Mouse (Mus musculus): Measurements from ENCODE around the gene Ercc6.
A peak's percentile ranks its signal among the peaks of the same experiment; 100 is the strongest.

Gene Ercc6

DNA sequence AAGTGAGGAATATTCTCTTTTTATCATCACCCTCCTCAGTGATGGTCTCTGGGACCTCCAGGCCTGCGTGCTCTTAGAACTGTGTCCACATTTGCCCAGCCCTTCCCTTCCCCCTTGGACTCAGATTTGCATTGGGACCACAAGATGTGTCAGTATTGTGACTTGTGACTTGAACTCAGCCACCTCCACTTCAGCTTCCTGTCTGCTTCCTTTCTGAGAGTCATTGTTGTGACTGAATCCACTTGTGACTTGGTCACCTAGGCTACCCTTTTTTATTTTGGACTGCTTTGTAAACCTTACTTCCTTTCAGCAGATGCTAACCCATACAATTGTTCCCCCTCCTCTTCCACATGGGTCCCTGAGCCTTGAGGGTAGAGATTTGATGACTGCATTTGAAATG, 2.8 kb downstream of the Ercc6 start:
- DNase-seq (ENCODE audit: inconsistent age in 2 of 2, low spot score in 1 of 2): no peak

DNA sequence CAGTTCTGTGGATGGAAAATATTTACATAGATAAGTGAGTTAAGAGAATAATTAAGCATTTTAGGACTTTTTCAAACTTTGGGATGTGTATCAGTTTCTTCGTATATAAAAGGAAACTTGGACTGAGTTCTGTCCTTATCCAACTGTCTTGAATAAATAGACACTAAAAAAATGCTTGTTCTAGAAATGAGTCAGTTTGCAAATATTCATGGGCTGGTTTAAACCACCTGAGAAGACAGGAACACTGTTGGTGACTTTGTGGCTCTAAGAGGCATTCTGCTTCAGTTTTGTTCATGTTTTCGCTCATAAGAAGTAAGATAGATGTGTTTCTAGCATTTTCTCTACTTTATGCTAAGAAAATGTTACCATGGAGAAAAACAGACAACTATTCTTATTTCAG, 5.2 kb downstream of the Ercc6 start:
- DNase-seq (ENCODE audit: inconsistent age in 2 of 2, low spot score in 1 of 2): no peak

DNA sequence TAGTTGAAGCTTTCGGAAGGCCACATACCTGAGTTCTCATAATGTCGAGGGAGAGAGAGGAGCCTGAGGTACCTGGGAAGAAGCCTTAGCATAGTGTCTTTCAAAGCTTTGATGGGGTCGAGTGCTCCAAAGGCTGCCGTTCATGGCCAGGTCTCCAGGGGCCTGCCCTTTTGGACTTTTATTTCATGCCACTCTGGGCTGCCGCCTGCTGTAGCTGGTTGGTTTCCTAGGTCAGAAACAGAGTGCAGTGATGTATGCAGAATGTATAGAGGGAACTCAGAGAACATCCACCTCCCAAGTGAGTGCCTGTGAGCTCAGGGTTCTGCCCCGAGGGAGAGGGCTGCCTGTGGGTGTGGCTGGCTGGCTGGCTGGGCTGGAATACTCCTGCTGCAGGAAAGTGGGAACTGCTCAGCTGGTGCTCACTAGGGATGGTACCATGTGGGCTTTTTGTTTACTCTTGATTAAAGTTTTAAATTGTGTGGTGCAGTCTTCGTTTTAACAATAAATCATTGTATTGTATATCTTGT, 7.1 kb downstream of the Ercc6 start:
- DNase-seq (ENCODE audit: inconsistent age in 2 of 2, low spot score in 1 of 2): no peak

DNA sequence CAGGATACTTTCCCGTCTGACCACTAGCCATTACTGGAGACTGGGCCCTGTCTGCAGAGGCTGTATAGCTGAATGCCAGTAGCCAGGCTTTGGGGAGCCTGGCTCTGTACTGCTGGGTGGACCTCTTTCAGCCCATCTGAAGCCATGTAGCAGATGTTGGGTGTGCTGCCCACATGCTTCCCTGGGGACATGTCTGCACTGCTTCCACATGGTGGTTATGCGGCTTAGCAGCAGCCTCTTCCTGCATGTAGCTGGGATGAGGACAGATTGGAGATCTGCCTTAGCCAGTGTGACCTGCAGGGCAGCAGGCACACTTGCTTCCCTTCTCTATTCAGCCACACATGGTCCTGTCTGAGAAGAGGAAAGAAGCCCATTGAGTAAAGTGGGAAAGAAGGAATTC, 9.0 kb downstream of the Ercc6 start:
- no peak for DNase-seq (ENCODE audit: inconsistent age in 2 of 2, low spot score in 1 of 2)

DNA sequence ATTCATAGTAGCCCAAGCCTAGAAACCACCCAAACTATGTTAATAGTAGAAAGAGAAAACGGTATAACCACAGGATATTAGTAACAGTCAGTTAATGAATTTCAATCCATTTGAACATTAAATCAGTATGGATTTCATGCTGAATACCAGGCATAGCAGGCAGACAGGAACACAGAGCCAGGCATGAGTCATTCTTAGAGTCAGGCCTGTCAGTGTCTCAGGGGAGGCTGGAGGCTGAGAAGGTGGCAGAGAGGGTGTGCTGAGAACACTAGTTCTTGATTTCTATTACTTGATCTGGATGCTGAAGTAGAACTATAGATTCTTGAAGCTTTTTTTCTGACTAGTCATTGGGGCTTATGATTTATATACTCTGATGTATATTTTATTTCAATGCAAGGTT, 10.8 kb downstream of the Ercc6 start:
- DNase-seq (ENCODE audit: inconsistent age in 2 of 2, low spot score in 1 of 2): no peak

DNA sequence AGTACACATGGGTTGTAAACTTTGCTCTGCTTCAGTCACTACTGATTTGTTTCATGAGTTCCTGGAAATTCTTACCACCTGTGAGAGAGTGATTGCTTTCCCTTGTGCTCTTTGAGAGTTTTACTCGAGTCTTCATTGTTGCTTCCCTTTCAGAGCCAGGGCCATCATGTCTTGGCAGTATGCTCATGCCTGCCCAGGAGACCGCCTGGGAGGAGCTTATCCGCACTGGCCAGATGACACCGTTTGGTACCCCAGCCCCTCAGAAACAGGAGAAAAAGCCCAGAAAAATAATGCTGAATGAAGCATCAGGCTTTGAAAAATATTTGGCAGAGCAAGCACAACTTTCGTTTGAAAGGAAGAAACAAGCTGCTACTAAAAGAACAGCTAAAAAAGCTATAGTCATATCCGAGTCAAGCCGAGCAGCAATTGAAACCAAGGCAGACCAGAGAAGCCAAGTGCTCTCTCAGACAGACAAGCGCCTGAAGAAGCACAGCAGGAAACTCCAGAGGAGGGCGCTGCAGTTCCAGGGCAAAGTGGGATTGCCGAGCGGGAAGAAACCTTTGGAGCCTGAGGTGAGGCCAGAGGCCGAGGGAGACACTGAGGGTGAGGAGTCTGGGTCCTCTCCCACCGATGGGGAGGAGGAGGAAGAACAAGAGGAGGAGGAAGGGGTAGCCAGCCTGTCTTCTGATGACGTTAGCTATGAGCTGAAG, 12.8 kb downstream of the Ercc6 start:
- no peak for DNase-seq (ENCODE audit: inconsistent age in 2 of 2, low spot score in 1 of 2)

DNA sequence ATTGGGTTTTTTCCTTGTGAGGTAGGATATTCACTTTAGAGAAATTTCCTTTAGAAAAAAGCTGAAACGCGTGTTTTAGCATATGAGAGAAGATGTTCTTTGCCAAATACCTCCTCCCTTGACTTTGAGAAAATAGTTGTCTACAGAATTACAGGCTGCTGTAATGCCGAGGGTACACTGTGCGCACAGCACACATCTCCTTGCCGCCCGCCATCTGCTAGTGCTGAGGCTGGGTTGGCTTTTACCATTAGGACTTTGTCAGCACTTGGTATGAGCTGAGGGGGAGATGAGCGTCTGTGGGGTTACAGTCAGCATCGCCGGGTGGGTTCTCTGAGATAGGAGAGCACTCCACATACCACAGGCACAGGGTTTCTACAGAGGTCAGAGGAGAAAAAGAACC, 13.9 kb downstream of the Ercc6 start:
- no peak for DNase-seq (ENCODE audit: inconsistent age in 2 of 2, low spot score in 1 of 2)

DNA sequence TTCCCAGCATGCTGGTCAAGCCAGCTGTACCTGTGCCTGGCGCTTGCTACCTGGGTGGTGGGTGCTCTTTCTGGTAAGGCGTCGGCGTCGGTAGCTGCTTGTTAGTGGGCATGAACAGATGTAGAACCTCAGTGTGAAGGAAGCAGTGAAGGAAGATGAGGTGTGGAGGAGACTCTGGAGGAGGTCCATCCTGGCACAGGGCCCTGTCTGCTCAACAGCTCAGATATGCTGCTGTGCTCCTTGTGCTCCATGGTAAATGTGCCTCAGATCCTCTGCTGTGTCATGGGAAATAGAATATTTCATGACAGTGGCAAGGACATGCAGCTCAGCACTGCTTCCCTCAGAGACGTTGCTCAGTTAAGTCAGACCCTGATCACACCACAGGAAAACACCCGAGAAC, 15.7 kb downstream of the Ercc6 start:
- DNase-seq (ENCODE audit: inconsistent age in 2 of 2, low spot score in 1 of 2): no peak

DNA sequence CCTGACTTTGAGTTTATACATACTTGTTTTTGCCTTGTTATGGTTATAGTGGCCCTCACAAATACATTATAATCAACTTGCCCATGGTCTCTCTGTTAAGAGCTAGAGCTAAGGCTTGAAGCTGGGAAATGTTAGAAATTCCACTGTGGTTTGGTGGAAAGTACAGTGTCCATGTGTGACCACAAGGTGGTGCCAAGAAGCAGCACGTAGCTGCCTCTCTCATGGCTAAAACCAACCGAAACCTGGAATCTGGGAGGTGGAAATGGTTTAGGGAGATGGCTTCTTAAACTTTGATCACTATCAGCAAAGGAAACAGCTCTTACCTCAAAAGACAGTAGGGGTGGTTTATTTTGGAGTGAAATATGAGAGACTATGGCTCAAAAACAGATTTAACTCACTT, 17.6 kb downstream of the Ercc6 start:
- peak in 1 of 2 experiments; percentile 74 for DNase-seq (ENCODE audit: inconsistent age in 2 of 2, low spot score in 1 of 2)

DNA sequence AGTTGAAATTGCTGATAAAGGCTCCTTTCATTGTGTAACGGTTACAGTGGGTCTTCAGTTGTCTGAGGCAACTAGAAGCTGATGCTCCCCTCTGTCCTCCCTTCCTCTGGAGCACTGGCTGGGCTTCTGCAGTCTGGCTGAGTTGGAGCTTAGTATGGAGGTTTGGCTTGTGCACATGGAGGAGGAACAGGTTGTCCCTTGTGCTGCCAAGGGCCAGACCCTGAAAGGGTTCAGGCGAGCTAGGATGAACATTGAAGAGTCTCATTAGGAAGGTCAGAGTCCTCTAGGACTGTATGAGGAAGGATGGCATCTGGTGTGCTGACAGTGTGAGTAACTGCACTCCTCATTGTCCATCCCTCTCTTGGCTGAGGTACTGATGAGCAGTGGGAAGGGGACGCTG, 18.1 kb downstream of the Ercc6 start:
- DNase-seq (ENCODE audit: inconsistent age in 2 of 2, low spot score in 1 of 2): no peak

DNA sequence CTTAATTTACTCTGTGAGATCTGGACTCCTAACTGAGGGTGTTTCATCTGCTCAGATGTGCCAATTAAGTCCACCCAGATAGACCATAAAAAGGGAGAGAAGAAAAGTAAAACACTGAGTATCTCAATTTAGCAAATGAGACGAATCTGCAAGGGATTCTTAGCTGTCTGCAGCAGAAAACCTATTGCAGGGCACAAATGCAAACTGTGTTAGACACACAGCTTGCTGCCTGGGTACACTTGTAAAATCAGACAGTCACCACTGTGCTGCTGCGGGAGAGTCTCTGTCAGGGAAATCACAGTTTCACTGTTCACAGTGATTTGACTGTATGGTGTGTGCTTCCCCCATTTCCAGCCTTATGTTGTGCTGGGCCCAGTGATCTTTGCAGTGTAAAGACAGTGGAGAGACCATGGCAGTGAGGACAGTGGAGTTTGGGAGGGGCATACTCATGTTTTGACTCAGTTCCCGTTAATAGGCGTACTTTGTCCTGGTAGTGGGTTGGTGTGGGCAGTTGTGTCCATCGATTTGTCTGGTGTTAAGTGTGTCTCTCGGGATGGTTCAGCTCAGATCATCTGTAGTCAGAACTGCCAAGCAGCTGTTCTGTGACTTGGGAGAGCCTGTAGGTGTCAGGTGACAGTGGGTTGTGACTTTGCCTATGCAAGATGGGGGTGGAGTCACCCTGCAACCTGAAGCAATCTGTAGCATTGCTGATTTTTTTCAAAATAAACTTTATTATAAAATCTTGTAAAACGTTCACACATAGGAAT, 19.2 kb downstream of the Ercc6 start:
- no peak for DNase-seq (ENCODE audit: inconsistent age in 2 of 2, low spot score in 1 of 2)

DNA sequence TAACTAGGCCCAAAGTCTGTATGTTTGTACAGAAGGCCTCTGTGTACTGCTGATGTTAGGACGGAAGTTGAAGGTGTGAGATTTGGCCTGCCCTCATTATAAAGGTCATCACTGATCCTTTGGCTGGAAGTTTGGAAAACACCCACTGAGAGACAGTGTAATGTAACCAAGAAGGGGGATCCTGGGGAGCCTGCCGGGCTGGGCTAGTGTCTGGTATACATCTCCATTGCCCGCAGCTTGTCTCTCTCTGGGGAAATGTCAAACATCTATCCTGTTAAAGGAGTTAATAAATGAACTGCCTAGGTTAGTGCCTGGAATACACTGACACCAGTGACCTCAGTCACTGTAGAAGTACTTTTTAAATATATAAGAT, 19.8 kb downstream of the Ercc6 start:
- no peak for DNase-seq (ENCODE audit: inconsistent age in 2 of 2, low spot score in 1 of 2)

DNA sequence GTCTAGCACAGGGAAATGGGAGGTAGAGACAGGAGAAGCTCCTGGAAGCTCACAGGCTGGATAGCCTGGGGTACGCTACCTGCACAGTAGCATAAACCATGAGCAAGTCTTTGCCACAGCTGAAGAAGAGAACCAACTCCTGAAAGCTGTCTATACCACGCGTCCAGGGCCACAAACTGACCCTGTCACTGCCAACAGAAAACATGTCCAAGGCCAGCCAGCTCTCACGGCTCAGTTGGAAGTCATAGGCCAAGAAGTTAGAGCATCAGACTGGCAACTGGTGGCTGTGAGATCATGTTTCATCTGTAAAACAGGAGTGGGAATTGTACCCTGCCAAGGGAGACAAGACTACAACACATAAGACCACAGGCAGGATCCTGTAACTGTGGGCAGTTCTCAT, 20.3 kb downstream of the Ercc6 start:
- peak in 1 of 2 experiments; percentile 53 for DNase-seq (ENCODE audit: inconsistent age in 2 of 2, low spot score in 1 of 2)

DNA sequence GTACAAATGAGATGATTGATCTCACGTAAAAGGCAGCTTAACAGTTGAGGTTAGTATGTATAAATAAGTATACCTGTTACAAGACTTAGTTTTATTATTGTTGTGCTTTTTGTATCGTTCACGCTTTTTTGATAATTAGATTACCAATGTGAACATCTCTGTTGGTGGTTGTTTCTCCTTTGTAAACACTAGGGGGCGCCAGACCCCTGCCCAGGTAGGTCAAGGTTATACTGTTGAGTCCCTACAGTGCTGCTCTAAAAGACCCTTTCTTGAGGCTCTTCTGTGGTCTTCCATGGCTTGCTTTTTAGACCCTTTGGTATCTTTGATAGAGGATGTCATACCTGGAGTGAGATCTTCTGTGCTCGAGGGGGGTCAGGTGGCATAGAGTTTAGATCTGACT, 20.8 kb downstream of the Ercc6 start:
- DNase-seq (ENCODE audit: inconsistent age in 2 of 2, low spot score in 1 of 2): no peak

DNA sequence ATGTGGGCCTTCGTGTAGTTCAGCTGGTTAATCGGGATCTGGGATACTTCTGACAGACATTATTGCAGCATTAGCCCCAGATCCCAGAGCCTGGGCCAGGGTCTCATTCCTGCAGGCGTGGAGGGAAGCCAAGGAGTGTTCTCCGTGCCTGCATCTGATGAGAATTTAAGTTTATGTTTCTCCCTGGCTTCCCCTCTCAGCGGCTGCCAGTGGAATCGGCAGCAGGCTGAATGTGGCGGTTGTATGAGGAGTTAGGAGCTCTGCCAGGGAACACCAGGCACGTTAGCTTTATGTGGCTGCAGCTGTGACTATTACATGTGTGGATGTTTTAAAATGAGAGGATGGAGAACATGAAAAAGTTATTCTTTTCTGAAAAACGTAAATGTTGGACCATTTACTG, 23.4 kb downstream of the Ercc6 start:
- no peak for DNase-seq (ENCODE audit: inconsistent age in 2 of 2, low spot score in 1 of 2)

DNA sequence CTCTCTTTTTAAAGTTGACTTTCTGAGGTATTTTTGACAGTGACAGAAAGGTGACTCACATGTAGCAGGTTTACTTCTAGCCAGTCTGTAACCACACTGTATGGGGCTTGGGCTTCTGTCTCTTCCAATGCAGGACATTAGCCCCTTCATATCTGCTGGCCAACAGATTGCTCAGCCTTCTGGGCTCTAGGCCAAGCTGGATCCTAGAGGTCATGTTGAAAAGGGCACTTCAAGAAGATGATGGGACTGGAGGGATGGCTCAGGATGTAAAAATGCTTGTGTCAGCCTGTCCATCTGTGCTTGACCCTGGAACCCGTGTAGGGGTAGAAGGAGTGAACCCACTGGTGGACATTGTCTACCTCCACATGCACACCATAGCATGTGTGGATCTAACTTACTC, 24.8 kb downstream of the Ercc6 start:
- DNase-seq (ENCODE audit: inconsistent age in 2 of 2, low spot score in 1 of 2): peak in 1 of 2 experiments; percentile 51

DNA sequence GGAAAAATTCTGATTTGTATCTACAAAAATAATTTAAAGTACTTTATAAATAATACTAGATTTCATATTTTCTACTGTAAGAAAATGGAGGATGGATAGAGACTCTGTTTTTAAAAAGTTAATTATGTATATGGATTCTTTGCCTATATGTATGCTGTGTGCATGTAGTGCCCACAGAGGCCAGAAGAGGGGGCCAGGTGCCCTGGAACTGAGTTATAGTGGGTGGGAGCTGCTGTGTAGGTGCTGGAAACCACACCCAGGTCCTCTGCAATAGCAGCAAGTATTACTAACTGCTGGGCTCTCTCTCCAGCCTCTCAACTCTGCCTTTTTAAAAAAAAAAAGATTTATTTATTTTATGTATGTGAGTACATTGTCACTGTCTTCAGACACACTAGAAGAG, 29.8 kb downstream of the Ercc6 start:
- DNase-seq (ENCODE audit: inconsistent age in 2 of 2, low spot score in 1 of 2): no peak

DNA sequence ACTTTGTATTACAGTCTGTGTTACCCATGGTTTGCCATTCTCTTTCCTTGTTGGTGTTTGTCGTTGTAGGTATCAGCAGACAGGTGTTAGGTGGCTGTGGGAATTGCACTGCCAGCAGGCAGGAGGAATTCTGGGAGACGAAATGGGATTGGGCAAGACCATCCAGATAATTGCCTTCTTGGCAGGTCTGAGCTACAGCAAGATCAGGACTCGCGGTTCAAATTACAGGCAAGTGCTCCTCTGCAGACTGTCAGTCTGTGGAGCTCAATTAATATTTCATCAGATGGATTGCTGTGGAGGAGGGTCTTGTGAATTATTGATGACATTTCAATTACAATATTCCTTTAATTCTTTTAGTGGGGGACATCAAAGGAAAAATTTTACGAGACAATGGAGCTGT, 33.4 kb downstream of the Ercc6 start:
- DNase-seq (ENCODE audit: inconsistent age in 2 of 2, low spot score in 1 of 2): no peak

DNA sequence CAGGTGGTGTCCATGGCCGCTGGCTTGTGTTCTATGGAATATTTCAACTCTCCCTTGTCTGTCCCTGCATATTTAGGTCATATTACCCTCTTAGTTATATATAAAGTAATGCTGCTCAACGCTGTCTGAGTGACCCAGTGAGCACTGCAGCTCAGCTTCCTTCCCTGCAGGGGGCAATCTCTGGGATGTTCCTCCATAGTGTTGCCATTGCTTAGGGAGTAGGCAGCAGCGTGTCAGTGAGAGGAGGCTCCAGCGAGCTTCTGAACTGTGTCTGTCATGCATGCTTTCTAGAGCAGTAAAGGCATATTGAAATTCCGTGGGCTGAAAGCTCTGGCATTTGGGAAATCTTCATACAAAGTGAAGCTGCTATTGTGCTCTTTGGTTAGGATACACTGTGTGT, 38.5 kb downstream of the Ercc6 start:
- DNase-seq (ENCODE audit: inconsistent age in 2 of 2, low spot score in 1 of 2): no peak

DNA sequence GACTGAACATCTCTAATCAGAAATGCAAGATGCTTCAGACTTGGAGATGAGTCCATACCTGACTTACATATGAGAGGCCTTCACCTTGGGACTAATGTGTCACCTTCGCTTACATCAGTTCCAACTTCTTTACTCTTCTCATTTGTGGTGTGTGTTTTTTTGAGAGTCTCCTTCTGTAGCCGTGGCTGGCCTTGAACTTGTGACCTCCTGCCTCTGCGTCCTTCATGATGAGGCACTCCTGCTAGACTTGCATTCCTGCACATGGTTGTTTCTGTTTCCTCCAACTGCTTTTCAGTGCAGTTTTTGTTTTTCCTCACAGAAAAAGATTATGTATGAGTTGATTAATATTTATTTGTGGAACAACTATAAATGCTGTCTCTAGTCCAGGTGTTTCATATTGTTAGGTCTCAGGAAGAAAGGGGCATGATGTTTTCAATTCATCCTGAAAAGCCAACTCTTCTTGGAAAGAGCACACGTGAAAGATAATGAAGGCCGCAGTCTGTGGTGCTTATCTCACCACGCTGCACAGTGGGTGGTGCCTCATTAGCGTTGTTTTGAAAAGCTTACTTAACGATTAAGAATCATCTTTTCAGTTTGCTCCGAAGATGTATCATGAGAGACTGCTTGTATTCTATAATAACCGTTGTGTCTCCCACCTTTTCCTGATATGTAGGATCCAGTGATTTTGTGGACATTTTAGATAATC, 40.0 kb downstream of the Ercc6 start:
- peak in 1 of 2 experiments; percentile 47 for DNase-seq (ENCODE audit: inconsistent age in 2 of 2, low spot score in 1 of 2)

DNA sequence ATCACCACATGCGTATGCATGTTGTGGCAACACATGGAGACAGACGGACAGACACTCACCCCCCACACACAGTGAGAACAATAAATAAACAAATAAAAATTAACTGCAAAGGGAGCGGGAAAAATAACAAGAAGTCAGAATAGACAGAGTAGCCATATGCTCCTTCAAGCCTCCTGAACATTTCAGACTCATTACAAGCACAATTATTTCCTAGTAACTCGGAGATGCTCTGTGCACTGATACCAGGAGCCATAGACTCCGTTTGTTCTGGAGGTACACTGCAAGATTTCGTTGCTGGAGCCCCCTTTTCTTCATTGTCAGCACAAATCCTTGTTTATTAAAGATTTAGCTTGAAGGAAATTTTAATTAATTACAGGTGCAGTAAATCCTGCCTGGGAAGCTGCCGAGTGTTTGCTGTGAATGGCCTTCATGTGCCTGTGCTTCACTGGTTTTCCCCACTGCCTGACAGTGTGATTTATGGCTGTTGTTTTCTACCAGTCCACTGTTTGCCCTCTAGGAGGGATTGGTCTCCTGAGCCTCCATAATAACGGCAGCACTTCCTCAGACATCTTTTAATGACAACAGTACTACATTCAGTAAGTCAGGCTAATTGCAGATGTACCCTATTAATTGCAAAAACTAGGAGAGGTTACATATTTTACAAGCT, 41.7 kb downstream of the Ercc6 start:
- DNase-seq (ENCODE audit: inconsistent age in 2 of 2, low spot score in 1 of 2): peak in 1 of 2 experiments; percentile 51
